Mouse (Mus musculus): ENCODE measurements around the gene Neurl1b. TPM values are rescaled to one million over a fixed set of nuclear protein-coding genes. Genes with fewer than 3 reads are reported as not detected.
A peak's percentile ranks its signal among the peaks of the same experiment; 100 is the strongest.

Gene Neurl1b
- polyA plus RNA-seq (2016; fragmentation: Nextera tagmentation; extraction: Ambion mirVana), result 0.06 and 0.10 TPM in 2 replicates

DNA sequence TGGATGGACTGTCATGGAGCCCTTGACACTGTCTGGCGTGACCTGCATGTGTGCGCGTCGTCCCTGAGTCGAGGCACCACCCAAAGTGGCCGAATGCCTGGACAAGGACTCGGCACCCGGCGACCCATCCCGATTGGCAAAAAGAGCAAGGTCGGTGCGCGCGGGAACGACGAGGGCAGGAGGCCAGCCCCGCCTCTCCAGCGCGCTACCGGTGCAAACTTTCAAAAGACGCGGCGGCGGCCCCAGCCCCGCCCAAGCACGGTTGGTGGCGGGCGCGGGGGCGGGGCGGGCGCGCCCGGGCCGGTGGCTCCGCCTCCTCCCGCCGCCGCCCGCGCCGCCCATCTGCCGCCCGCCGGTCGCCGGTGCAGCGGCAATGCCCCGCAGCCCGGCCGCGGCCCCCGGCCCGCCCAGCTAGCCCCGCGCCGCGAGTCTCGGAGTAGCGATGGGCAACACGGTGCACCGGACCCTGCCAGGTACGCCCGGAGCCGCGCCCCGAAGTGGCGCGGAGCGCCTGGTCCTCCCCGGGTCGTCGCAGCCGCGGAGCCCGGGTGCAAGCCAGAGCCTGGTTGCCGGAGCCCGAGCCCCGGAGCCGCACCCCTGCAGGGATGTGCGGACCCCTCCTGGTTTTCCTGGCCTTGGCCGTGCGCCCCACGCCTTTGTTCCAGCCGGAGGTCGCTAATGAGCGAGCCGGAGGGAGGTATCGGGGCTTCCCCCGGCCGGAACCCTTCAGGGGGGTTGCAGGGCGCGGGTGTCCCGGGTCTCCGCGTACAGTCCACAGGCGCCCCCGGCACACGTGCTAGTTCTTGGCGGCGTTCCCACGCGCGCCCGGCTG is at the start of gene Neurl1b:
Gene Neurl1b, plus strand, starts transcription at position 307 of the 832 bp plus-strand sequence.
- under 1% methylated on average over 89 of the region's 105 CpGs for WGBS (ENCODE audit: insufficient replicate concordance)
- ATAC-seq, result peak; percentile 37; the same call in 1 of the 2 replicates
- Histone ChIP-seq H3K27ac (no peak within 1 kb of the TSS), H3K4me1 (peaks cover 29% of the 10 kb centered on the region), H3K36me3 (no peaks in the 10 kb centered on the region), H3K4me3 (peak within 1 kb of the TSS; percentile 60), H3K9me3 (replicated peaks) (no peaks in the 10 kb centered on the region), H3K27me3 (replicated peaks) (peaks cover 92% of the 10 kb centered on the region), H3K4me2 (peak within 1 kb of the TSS; percentile 92), H3K9ac (peak within 1 kb of the TSS; percentile 62)

- Histone ChIP-seq H3K4me1 (peaks cover 22% of the 10 kb centered on the region), H3K27me3 (replicated peaks) (peaks cover 35% of the 10 kb centered on the region; the same call in 1 of the 2 replicates), H3K9ac (no peak overlapping the region), H3K27ac (no peak overlapping the region), H3K36me3 (no peaks in the 10 kb centered on the region), H3K4me3 (no peak overlapping the region), H3K4me2 (no peak overlapping the region), H3K9me3 (replicated peaks) (no peaks in the 10 kb centered on the region)
- no peak for ATAC-seq
- WGBS (ENCODE audit: insufficient replicate concordance), result 54% methylated on average over 4 of the region's 4 CpGs
Observed at GRCm38 (mm10) chr17:26366792-26367191, 47.8 kb upstream of the Neurl1b start.

DNA sequence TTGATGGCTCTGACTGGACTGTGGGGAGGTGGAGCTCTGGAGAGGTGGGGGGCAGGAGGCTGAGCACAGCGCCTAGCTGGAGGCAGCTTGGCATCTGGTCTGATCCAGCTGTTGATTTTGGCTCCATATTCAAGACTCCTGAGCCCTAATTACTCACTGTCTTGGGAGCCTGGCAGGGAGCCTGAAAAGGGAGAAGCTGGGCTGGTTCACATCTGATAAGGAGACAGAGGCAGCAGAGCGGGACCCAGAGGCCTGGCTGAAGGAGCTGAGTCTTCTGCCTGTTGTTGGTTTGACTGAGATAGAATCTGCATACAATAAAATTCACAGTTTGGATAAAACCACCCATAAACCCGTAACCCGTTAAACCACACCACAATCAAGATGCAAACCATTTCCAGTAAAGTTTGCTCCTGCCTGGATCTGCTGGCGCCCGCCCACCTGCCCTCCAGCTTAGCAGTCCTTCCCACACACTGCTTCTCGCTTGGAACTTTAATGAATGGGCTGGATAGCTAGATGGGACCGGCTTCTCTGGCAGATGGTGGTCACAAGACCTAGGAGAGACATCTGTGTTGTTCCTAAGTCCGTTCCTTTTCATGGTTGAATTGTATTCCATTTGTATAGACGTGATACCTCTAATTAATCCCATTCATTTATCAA is 46.2 kb upstream of the Neurl1b start:
- ATAC-seq, result no peak

GRCm38 (mm10) chr17:26370521-26371245 is 43.9 kb upstream of the Neurl1b start:
- Histone ChIP-seq H3K27me3 (replicated peaks) (peaks cover 30% of the 10 kb centered on the region), H3K4me2 (no peak overlapping the region), H3K27ac (no peak overlapping the region), H3K9me3 (replicated peaks) (no peaks in the 10 kb centered on the region), H3K4me3 (no peak overlapping the region), H3K4me1 (no peaks in the 10 kb centered on the region), H3K36me3 (no peaks in the 10 kb centered on the region), H3K9ac (no peak overlapping the region)
- no peak for ATAC-seq
- WGBS (ENCODE audit: insufficient replicate concordance), result 32% methylated on average over 9 of the region's 9 CpGs

More for the DNA sequence above, 46.2 kb upstream of the Neurl1b start:
- Histone ChIP-seq H3K4me1 (peaks cover 7% of the 10 kb centered on the region), H3K4me3 (no peak overlapping the region), H3K4me2 (no peak overlapping the region), H3K36me3 (no peaks in the 10 kb centered on the region), H3K27me3 (replicated peaks) (peaks cover 37% of the 10 kb centered on the region), H3K9ac (no peak overlapping the region), H3K27ac (no peak overlapping the region), H3K9me3 (replicated peaks) (no peaks in the 10 kb centered on the region)
- 51% methylated on average over 10 of the region's 10 CpGs for WGBS (ENCODE audit: insufficient replicate concordance)

DNA sequence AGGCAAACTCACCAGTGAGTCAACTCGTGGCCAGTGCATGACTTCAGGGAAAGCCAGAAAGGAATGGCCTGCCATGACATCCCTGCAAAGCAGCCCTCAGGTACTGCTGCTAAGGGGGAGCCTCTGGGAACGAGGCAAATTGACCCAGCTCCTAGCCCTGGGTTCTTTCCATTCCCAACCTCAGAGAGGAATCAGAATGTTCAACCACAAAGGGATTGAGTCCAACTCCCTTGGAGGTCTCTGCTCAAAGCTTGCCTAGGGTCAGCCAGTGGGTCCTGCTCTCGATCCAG is 43.4 kb upstream of the Neurl1b start:
- 38% methylated on average over 3 of the region's 3 CpGs for WGBS (ENCODE audit: insufficient replicate concordance)
- ATAC-seq, result no peak
- Histone ChIP-seq H3K4me2 (no peak overlapping the region), H3K9ac (no peak overlapping the region), H3K4me3 (no peak overlapping the region), H3K4me1 (no peaks in the 10 kb centered on the region), H3K9me3 (replicated peaks) (no peaks in the 10 kb centered on the region), H3K36me3 (no peaks in the 10 kb centered on the region), H3K27me3 (replicated peaks) (peaks cover 31% of the 10 kb centered on the region), H3K27ac (no peak overlapping the region)

GRCm38 (mm10) chr17:26373211-26373610 is 41.4 kb upstream of the Neurl1b start:
- no peak overlapping the region for H3K9ac ChIP-seq
- H3K27me3 ChIP-seq (replicated peaks), result peaks cover 22% of the 10 kb centered on the region
- H3K4me3 ChIP-seq, result no peak overlapping the region
- no peaks in the 10 kb centered on the region for H3K4me1 ChIP-seq
- ATAC-seq, result no peak
- WGBS (ENCODE audit: insufficient replicate concordance), result 55% methylated on average over 5 of the region's 5 CpGs
- no peaks in the 10 kb centered on the region for H3K9me3 ChIP-seq (replicated peaks)
- no peak overlapping the region for H3K4me2 ChIP-seq
- no peak overlapping the region for H3K27ac ChIP-seq
- no peaks in the 10 kb centered on the region for H3K36me3 ChIP-seq

- Histone ChIP-seq H3K27ac (no peak overlapping the region), H3K4me2 (no peak overlapping the region), H3K36me3 (no peaks in the 10 kb centered on the region), H3K9me3 (replicated peaks) (no peaks in the 10 kb centered on the region), H3K4me1 (peaks cover 10% of the 10 kb centered on the region; the same call in 1 of the 2 replicates), H3K9ac (no peak overlapping the region), H3K27me3 (replicated peaks) (peaks cover 11% of the 10 kb centered on the region), H3K4me3 (no peak overlapping the region)
- ATAC-seq, result no peak
- WGBS (ENCODE audit: insufficient replicate concordance), result 65% methylated on average over 1 of the region's 1 CpGs
Observed at GRCm38 (mm10) chr17:26376416-26376815, 38.2 kb upstream of the Neurl1b start.

GRCm38 (mm10) chr17:26376994-26377744 is 37.5 kb upstream of the Neurl1b start:
- H3K27ac ChIP-seq, result no peak overlapping the region
- no peaks in the 10 kb centered on the region for H3K36me3 ChIP-seq
- H3K27me3 ChIP-seq (replicated peaks), result peaks cover 12% of the 10 kb centered on the region
- ATAC-seq, result no peak
- H3K9me3 ChIP-seq (replicated peaks), result no peaks in the 10 kb centered on the region
- H3K4me1 ChIP-seq, result peaks cover 10% of the 10 kb centered on the region; the same call in 1 of the 2 replicates
- H3K4me2 ChIP-seq, result no peak overlapping the region
- H3K4me3 ChIP-seq, result no peak overlapping the region
- no peak overlapping the region for H3K9ac ChIP-seq
- WGBS (ENCODE audit: insufficient replicate concordance), result 57% methylated on average over 4 of the region's 4 CpGs

DNA sequence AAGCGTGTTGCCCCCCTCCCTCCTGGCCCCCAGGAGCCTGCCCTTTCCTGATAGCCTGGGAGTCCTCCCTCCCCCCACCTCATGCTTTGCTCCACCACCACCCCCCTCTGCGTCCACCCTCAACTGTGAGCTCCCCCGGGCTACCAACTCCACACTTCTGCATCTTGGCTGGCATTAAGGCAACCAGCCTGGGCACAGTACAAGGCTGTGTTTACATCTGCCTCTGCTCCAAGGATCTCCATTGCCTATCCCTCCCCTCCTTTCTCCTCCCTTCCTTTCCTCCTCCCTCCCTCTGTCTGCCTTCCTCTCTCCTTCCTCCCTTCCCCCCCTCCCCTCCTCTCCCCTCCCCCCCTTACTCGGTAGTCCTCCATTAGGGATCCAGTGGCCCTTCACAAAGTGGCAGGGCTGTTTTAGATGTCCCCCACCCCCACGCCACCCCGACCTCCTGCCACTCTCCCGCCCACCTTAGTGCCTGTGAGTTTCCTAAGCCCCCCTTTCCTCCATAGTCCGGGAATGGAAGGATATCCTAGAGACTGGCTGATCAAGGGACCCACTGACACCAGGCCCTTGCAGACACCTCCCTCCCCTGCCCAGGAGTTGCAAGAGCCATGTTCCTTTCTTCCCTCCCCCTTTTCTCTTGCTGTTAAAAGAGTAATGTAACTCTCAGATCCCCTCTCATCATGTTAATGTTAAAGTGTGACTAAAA is 34.2 kb upstream of the Neurl1b start:
- Histone ChIP-seq H3K36me3 (no peaks in the 10 kb centered on the region), H3K27ac (no peak overlapping the region), H3K9ac (no peak overlapping the region), H3K27me3 (replicated peaks) (0 out of 2 replicates have a peak, but pooled peaks cover 10% of the 10 kb centered on the region), H3K4me1 (peaks cover 10% of the 10 kb centered on the region; the same call in 1 of the 2 replicates), H3K9me3 (replicated peaks) (no peaks in the 10 kb centered on the region), H3K4me2 (no peak overlapping the region), H3K4me3 (no peak overlapping the region)
- WGBS (ENCODE audit: insufficient replicate concordance), result 31% methylated on average over 7 of the region's 8 CpGs
- ATAC-seq, result no peak

DNA sequence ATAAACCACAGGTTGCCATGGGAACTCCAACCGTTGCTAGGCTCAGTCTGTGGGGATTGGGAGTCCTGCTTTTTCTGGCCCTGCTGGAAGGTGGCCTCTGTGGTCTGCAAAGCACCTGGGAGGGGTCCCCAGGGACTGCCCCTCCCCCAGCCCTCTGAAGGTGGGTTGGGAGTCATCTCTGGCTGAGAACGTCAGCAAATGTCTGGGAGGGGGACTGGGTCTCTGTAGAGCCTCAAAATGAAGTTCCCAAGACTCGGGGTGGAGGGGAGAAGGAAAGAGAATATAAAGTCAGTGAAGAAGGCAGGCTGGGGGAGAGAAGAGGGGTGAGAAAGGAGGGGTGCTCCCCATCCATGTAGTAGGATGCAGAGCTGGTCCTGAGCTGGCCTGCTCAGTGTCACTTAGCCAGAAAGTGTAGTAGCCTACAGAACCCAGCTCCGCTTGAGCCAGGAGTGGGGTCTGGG is 33.6 kb upstream of the Neurl1b start:
- no peak overlapping the region for H3K27ac ChIP-seq
- no peak overlapping the region for H3K4me2 ChIP-seq
- H3K36me3 ChIP-seq, result no peaks in the 10 kb centered on the region
- H3K4me1 ChIP-seq, result peaks cover 10% of the 10 kb centered on the region; the same call in 1 of the 2 replicates
- no peak overlapping the region for H3K9ac ChIP-seq
- no peak for ATAC-seq
- no peak overlapping the region for H3K4me3 ChIP-seq
- WGBS (ENCODE audit: insufficient replicate concordance), result 38% methylated on average over 4 of the region's 4 CpGs
- H3K9me3 ChIP-seq (replicated peaks), result no peaks in the 10 kb centered on the region
- H3K27me3 ChIP-seq (replicated peaks), result 0 out of 2 replicates have a peak, but pooled peaks cover 10% of the 10 kb centered on the region

GRCm38 (mm10) chr17:26381613-26382012 is 33.0 kb upstream of the Neurl1b start:
- no peak overlapping the region for H3K27ac ChIP-seq
- peaks cover 10% of the 10 kb centered on the region; the same call in 1 of the 2 replicates for H3K4me1 ChIP-seq
- ATAC-seq, result no peak
- no peaks in the 10 kb centered on the region for H3K9me3 ChIP-seq (replicated peaks)
- 13% methylated on average over 5 of the region's 5 CpGs for WGBS (ENCODE audit: insufficient replicate concordance)
- no peaks in the 10 kb centered on the region for H3K36me3 ChIP-seq
- no peak overlapping the region for H3K4me2 ChIP-seq
- H3K4me3 ChIP-seq, result no peak overlapping the region
- H3K27me3 ChIP-seq (replicated peaks), result 0 out of 2 replicates have a peak, but pooled peaks cover 6% of the 10 kb centered on the region
- H3K9ac ChIP-seq, result no peak overlapping the region
